Mouse (Mus musculus) kidney, embryonic 14.5 days (tissue): ENCODE measurements around the gene Rnf227. TPM values are rescaled to one million over a fixed set of nuclear protein-coding genes. Genes with fewer than 3 reads are reported as not detected.

ENCODE experiments used
- ATAC-seq: fragments of 200-750 bp; cut with Nextera tagmentation; 2 replicates; pipeline ENCODE4 v1.8.0; 2017; ENCODE audit warnings: moderate number of reproducible peaks, mild to moderate bottlenecking, moderate TSS enrichment, moderate library complexity; ENCODE audit not compliant: low FRiP score, low TSS enrichment
- H3K27ac ChIP-seq: fragments of 300-500 bp; sonication (generic); 2 replicates; pipeline ENCODE4 v1.5.1; 2014; ENCODE audit warnings: low read depth, mild to moderate bottlenecking, low read length, moderate library complexity, mixed read lengths
- H3K27me3 ChIP-seq: fragments of 300-500 bp; sonication (generic); 2 replicates; pipeline ENCODE4 v1.6.1; 2014; ENCODE audit warnings: mild to moderate bottlenecking, low read length; ENCODE audit not compliant: control insufficient read depth, insufficient read depth
- H3K36me3 ChIP-seq: fragments of 300-500 bp; sonication (generic); 2 replicates; pipeline ENCODE4 v1.6.1; 2014; ENCODE audit warnings: low read length, mixed read lengths; ENCODE audit not compliant: control insufficient read depth, insufficient read depth
- H3K4me1 ChIP-seq: fragments of 300-500 bp; sonication (generic); 2 replicates; pipeline ENCODE4 v1.6.1; 2014; ENCODE audit warnings: low read length, mixed read lengths; ENCODE audit not compliant: control insufficient read depth, insufficient read depth
- H3K4me2 ChIP-seq: fragments of 300-500 bp; sonication (generic); replicated peaks from 2 replicates; pipeline ENCODE4 v1.6.1; 2014; ENCODE audit warnings: low read depth, mild to moderate bottlenecking, low read length
- H3K4me3 ChIP-seq: fragments of 300-500 bp; sonication (generic); 2 replicates; pipeline ENCODE4 v1.5.1; 2014; ENCODE audit warnings: mild to moderate bottlenecking, low read length
- H3K9ac ChIP-seq: fragments of 300-500 bp; sonication (generic); 2 replicates; pipeline ENCODE4 v1.6.1; 2014; ENCODE audit warnings: low read depth, mild to moderate bottlenecking, low read length, moderate library complexity
- H3K9me3 ChIP-seq: fragments of 300-500 bp; sonication (generic); 2 replicates; pipeline ENCODE4 v1.6.1; 2016; ENCODE audit warnings: low read length; ENCODE audit not compliant: control insufficient read depth
- WGBS: fragments of 180-500 bp; shearing (Covaris S2); extraction: QIAGEN DNeasy Blood & Tissue Kit; methylation state at CpG from one replicate; pipeline ENCODE4 v1.1.7; 2014; 5-methylcytosine and 5-hydroxymethylcytosine counted together
- polyA plus RNA-seq: library from polyadenylated mRNA; unstranded; fragments of >200 nt; fragmentation: Nextera tagmentation; extraction: Ambion mirVana; gene quantifications from 2 replicates; pipeline ENCODE4 v1.2.1, GENCODE M21; 2014

Rnf227 gene
- polyA plus RNA-seq, 1 experiment from 2014 or later, result 16.4 TPM

- H3K4me1 ChIP-seq, result peaks cover 23% of the 10 kb centered on the region
- H3K4me3 ChIP-seq, result peak overlapping the region; percentile 52
- peaks cover 15% of the 10 kb centered on the region; the same call in 1 of the 2 replicates for H3K27me3 ChIP-seq
- peak; percentile 33; the same call in 1 of the 2 replicates for ATAC-seq
- WGBS, result under 1% methylated on average over 45 of the region's 45 CpGs
- H3K36me3 ChIP-seq, result no peaks in the 10 kb centered on the region
- peak overlapping the region; percentile 94 for H3K4me2 ChIP-seq
- peak overlapping the region; percentile 53 for H3K9ac ChIP-seq
- no peak overlapping the region for H3K27ac ChIP-seq
- no peaks in the 10 kb centered on the region for H3K9me3 ChIP-seq
Observed at GRCm38 (mm10) chr11:69326408-69327156, 13.7 kb upstream of the Rnf227 start.

GRCm38 (mm10) chr11:69327157-69327442 is 13.2 kb upstream of the Rnf227 start:
- Histone ChIP-seq H3K4me1 (peaks cover 21% of the 10 kb centered on the region), H3K27ac (no peak overlapping the region), H3K9me3 (no peaks in the 10 kb centered on the region), H3K36me3 (no peaks in the 10 kb centered on the region), H3K4me2 (peak overlapping the region; percentile 94; the same call in 1 of the 2 replicates), H3K4me3 (peak overlapping the region; percentile 52; the same call in 1 of the 2 replicates), H3K27me3 (peaks cover 15% of the 10 kb centered on the region; the same call in 1 of the 2 replicates), H3K9ac (no peak overlapping the region)
- 13% methylated on average over 9 of the region's 9 CpGs for WGBS
- ATAC-seq, result no peak

GRCm38 (mm10) chr11:69327648-69328047 is 12.6 kb upstream of the Rnf227 start:
- Histone ChIP-seq H3K4me3 (no peak overlapping the region), H3K4me1 (peaks cover 21% of the 10 kb centered on the region), H3K4me2 (no peak overlapping the region), H3K36me3 (no peaks in the 10 kb centered on the region), H3K27ac (no peak overlapping the region), H3K27me3 (peaks cover 15% of the 10 kb centered on the region; the same call in 1 of the 2 replicates), H3K9me3 (no peaks in the 10 kb centered on the region), H3K9ac (no peak overlapping the region)
- 53% methylated on average over 6 of the region's 6 CpGs for WGBS
- no peak for ATAC-seq

GRCm38 (mm10) chr11:69328517-69328916 is 11.7 kb upstream of the Rnf227 start:
- Histone ChIP-seq H3K4me2 (no peak overlapping the region), H3K27me3 (peaks cover 15% of the 10 kb centered on the region; the same call in 1 of the 2 replicates), H3K36me3 (no peaks in the 10 kb centered on the region), H3K9me3 (no peaks in the 10 kb centered on the region), H3K4me3 (no peak overlapping the region), H3K27ac (no peak overlapping the region), H3K9ac (no peak overlapping the region), H3K4me1 (peaks cover 24% of the 10 kb centered on the region)
- no peak for ATAC-seq
- 89% methylated on average over 6 of the region's 6 CpGs for WGBS

- Histone ChIP-seq H3K4me3 (no peak overlapping the region), H3K9ac (no peak overlapping the region), H3K27ac (no peak overlapping the region), H3K27me3 (peaks cover 15% of the 10 kb centered on the region; the same call in 1 of the 2 replicates), H3K4me2 (no peak overlapping the region), H3K36me3 (no peaks in the 10 kb centered on the region), H3K4me1 (peaks cover 21% of the 10 kb centered on the region), H3K9me3 (no peaks in the 10 kb centered on the region)
- no peak for ATAC-seq
- 84% methylated on average over 6 of the region's 6 CpGs for WGBS
Observed at GRCm38 (mm10) chr11:69331152-69331551, 9.1 kb upstream of the Rnf227 start.

- Histone ChIP-seq H3K27me3 (peaks cover 10% of the 10 kb centered on the region; the same call in 1 of the 2 replicates), H3K27ac (peak overlapping the region; percentile 63; the same call in 1 of the 2 replicates), H3K4me1 (peaks cover 16% of the 10 kb centered on the region), H3K9ac (peak overlapping the region; percentile 48; the same call in 1 of the 2 replicates), H3K4me2 (peak overlapping the region; percentile 54), H3K4me3 (peak overlapping the region; percentile 39), H3K9me3 (no peaks in the 10 kb centered on the region), H3K36me3 (no peaks in the 10 kb centered on the region)
- 1% methylated on average over 24 of the region's 24 CpGs for WGBS
- ATAC-seq, result peak; percentile 60
Observed at GRCm38 (mm10) chr11:69331929-69332405, 8.3 kb upstream of the Rnf227 start.

- Histone ChIP-seq H3K27ac (peak overlapping the region; percentile 63), H3K4me1 (peaks cover 16% of the 10 kb centered on the region), H3K9ac (peak overlapping the region; percentile 48; the same call in 1 of the 2 replicates), H3K27me3 (peaks cover 2% of the 10 kb centered on the region; the same call in 1 of the 2 replicates), H3K4me2 (peak overlapping the region; percentile 54), H3K4me3 (peak overlapping the region; percentile 39; the same call in 1 of the 2 replicates), H3K36me3 (no peaks in the 10 kb centered on the region), H3K9me3 (no peaks in the 10 kb centered on the region)
- no peak for ATAC-seq
- 15% methylated on average over 8 of the region's 8 CpGs for WGBS
Observed at GRCm38 (mm10) chr11:69332713-69333253, 7.5 kb upstream of the Rnf227 start.

GRCm38 (mm10) chr11:69333922-69334321 is 6.3 kb upstream of the Rnf227 start:
- Histone ChIP-seq H3K9ac (no peak overlapping the region), H3K27ac (no peak overlapping the region), H3K27me3 (no peaks in the 10 kb centered on the region), H3K4me1 (peaks cover 16% of the 10 kb centered on the region), H3K36me3 (no peaks in the 10 kb centered on the region), H3K4me3 (no peak overlapping the region), H3K4me2 (no peak overlapping the region), H3K9me3 (no peaks in the 10 kb centered on the region)
- WGBS, result 66% methylated on average over 3 of the region's 3 CpGs
- no peak for ATAC-seq

GRCm38 (mm10) chr11:69334796-69335195 is 5.5 kb upstream of the Rnf227 start:
- Histone ChIP-seq H3K27me3 (no peaks in the 10 kb centered on the region), H3K9ac (no peak overlapping the region), H3K4me3 (no peak overlapping the region), H3K9me3 (no peaks in the 10 kb centered on the region), H3K4me2 (no peak overlapping the region), H3K36me3 (no peaks in the 10 kb centered on the region), H3K4me1 (peaks cover 16% of the 10 kb centered on the region), H3K27ac (no peak overlapping the region)
- ATAC-seq, result no peak
- 59% methylated on average over 4 of the region's 4 CpGs for WGBS
